Mouse (Mus musculus) induced T-regulatory cell, adult 2 months (primary cell): ENCODE data around the gene Stac.

Experiments used
- DNase-seq: peaks from one replicate; pipeline ENCODE4 v3.0.0-alpha.2; 2012; ENCODE audit warnings: low read depth

Stac gene

DNA sequence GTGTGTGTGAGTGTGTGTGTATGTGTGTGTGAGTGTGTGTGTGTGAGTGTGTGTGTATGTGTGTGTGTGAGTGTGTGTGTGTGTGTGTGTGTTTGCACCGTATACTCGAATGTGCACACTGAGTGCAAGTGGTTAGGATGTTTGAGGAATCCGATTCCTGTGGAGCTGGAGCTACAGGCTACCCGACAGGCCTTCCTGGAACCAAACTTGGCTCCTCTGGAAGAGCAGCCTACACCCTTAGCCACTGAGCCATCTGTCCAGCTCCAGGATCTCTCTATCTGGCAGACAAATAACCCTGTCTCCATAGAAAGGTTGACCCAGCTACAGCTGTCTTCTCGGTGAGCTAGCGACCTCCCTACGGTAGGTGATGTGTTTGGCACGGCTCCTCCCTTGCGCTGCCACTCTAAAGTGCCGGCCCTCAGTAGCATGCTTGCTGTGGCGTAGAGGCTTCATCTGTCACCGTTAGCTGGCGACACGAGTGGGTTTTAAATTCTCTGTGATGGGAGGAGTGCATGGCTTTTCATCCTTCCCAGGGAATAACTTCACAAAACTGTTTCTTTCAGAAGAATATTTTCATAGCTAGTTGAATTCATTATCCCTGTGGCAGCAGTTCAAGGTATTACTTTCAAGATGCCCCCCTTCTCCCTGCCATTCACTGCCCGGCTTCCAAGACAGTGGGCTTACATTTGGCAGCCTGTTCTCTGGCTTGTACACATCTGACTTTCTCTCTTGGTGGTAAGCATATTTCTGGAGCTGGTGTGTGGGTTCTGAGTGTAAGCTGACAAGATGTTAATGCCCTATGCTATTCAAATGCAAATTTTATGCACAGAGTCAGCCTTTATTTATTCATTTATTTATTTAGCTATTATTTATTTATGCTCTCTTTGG lies 175.3 kb downstream of the Stac start:
- DNase-seq, result no peak
